Mouse (Mus musculus) limb, embryonic 15.5 days (tissue): Measurements from ENCODE around the gene Agbl4. TPM values are rescaled to one million over a fixed set of nuclear protein-coding genes. Genes with fewer than 3 reads are reported as not detected.

ENCODE experiments used
- ATAC-seq: fragments of 200-750 bp; cut with Nextera tagmentation; 2 replicates; pipeline ENCODE4 v1.8.0; 2017; ENCODE audit warnings: low read depth, moderate TSS enrichment; ENCODE audit not compliant: insufficient number of reproducible peaks, low FRiP score, low TSS enrichment
- H3K27ac ChIP-seq: fragments of 300-500 bp; sonication (generic); 2 replicates; pipeline ENCODE4 v1.5.1; 2015; ENCODE audit warnings: moderate library complexity, mild to moderate bottlenecking, inconsistent platforms
- H3K27me3 ChIP-seq: fragments of 300-500 bp; sonication (generic); 2 replicates; pipeline ENCODE4 v1.6.1; 2015; ENCODE audit warnings: inconsistent platforms
- H3K36me3 ChIP-seq: fragments of 300-500 bp; sonication (generic); 2 replicates; pipeline ENCODE4 v1.6.1; 2015; ENCODE audit warnings: inconsistent platforms
- H3K4me1 ChIP-seq: fragments of 300-500 bp; sonication (generic); 2 replicates; pipeline ENCODE4 v1.6.1; 2015; ENCODE audit warnings: inconsistent platforms
- H3K4me2 ChIP-seq: fragments of 300-500 bp; sonication (generic); 2 replicates; pipeline ENCODE4 v1.6.1; 2015; ENCODE audit warnings: mild to moderate bottlenecking, inconsistent platforms
- H3K4me3 ChIP-seq: fragments of 300-500 bp; sonication (generic); 2 replicates; pipeline ENCODE4 v1.5.1; 2015; ENCODE audit warnings: mild to moderate bottlenecking, inconsistent platforms
- H3K9ac ChIP-seq: fragments of 300-500 bp; sonication (generic); 2 replicates; pipeline ENCODE4 v1.6.1; 2015; ENCODE audit warnings: inconsistent platforms
- H3K9me3 ChIP-seq: fragments of 300-500 bp; sonication (generic); 2 replicates; pipeline ENCODE4 v1.6.1; 2016; ENCODE audit warnings: inconsistent platforms
- WGBS: fragments of 180-500 bp; shearing (Covaris S2); methylation state at CpG from one replicate; pipeline ENCODE4 v1.1.7; 2015; 5-methylcytosine and 5-hydroxymethylcytosine counted together
- polyA plus RNA-seq: library from polyadenylated mRNA; unstranded; fragments of >200 nt; fragmentation: Nextera tagmentation; extraction: Ambion mirVana; gene quantifications from 2 replicates; pipeline ENCODE4 v1.2.1, GENCODE M21; 2015

The Agbl4 gene
- polyA plus RNA-seq, 1 experiment from 2014 or later = 0.17 TPM

DNA sequence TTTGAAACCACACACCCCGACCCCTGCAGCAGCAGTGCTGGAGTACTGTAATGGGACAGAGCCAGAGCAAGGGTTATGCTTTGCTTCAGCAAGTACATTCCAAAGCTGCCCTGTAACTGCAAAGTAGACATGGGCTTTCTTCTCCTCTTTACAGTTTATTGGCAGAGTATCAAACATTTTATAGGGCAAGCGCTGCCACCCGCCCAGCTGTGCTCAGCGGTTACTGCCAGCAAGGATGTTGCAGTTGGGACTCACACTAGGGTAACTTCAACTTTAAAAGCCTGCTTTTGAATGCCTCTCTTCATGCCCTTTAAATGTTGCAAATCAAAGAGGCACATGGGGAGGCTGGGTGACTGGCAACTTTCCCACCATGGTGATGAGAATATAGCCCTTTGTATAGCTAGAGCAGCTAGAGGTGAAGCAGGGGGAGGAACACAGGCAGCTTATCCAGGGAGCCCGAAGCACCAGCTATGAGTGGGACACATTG, 1293.6 kb downstream of the Agbl4 start:
- peak overlapping the region; percentile 67 for H3K27ac ChIP-seq
- no peak overlapping the region for H3K4me3 ChIP-seq
- no peaks in the 10 kb centered on the region for H3K9me3 ChIP-seq
- peak; percentile 90 for ATAC-seq
- H3K9ac ChIP-seq = no peak overlapping the region
- H3K27me3 ChIP-seq = no peaks in the 10 kb centered on the region
- 33% methylated on average over 5 of the region's 5 CpGs for WGBS
- H3K4me2 ChIP-seq = no peak overlapping the region
- H3K4me1 ChIP-seq = peaks cover 20% of the 10 kb centered on the region
- H3K36me3 ChIP-seq = no peaks in the 10 kb centered on the region

DNA sequence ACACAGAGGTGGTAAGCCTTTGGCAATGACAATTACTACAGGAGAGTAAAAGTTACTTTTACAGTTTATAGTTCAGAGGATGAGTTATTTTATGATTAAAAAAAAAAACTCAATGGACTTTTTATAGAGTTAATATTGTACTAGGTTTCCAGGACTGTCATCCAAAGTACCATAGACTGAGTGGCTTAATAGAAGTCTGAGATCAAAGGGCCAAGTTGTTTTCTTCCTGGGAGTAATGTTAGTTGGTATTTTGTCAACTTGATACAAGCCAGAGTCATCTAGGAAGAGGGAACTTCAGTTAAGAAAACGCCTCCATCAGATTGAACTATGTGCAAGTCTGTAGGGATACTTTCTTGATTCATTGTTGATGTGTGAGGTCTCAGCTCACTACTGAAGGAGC, 1303.9 kb downstream of the Agbl4 start:
- no peaks in the 10 kb centered on the region for H3K27me3 ChIP-seq
- H3K4me1 ChIP-seq = peaks cover 2% of the 10 kb centered on the region; the same call in 1 of the 2 replicates
- H3K4me2 ChIP-seq = no peak overlapping the region
- ATAC-seq = no peak
- H3K9me3 ChIP-seq = no peaks in the 10 kb centered on the region
- WGBS = 60% methylated on average over 1 of the region's 1 CpGs
- H3K4me3 ChIP-seq = no peak overlapping the region
- no peaks in the 10 kb centered on the region for H3K36me3 ChIP-seq
- H3K9ac ChIP-seq = no peak overlapping the region
- H3K27ac ChIP-seq = no peak overlapping the region

DNA sequence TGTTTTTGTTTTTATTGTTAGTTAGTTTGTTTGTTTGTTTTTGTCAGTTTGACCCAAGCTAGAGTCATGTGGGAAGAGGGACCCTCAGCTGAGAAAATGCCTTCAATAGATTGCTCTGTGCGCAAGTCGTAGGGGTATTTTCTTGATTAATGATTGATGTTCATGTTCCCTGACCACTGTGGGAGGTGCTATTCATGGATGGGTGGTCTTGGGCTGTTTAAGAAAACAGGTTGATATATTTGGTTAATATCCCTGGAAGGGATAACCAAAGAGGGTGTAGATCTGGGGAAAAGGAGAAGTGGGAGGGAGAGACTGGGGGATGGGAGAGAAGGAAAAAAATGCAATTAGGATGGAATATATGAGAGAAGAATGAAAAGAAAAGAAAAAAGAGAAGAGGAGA, 1306.7 kb downstream of the Agbl4 start:
- no peak overlapping the region for H3K4me2 ChIP-seq
- 86% methylated on average over 2 of the region's 2 CpGs for WGBS
- H3K27me3 ChIP-seq = no peaks in the 10 kb centered on the region
- ATAC-seq = no peak
- H3K9me3 ChIP-seq = no peaks in the 10 kb centered on the region
- H3K9ac ChIP-seq = no peak overlapping the region
- H3K36me3 ChIP-seq = no peaks in the 10 kb centered on the region
- no peaks in the 10 kb centered on the region for H3K4me1 ChIP-seq
- no peak overlapping the region for H3K27ac ChIP-seq
- no peak overlapping the region for H3K4me3 ChIP-seq

DNA sequence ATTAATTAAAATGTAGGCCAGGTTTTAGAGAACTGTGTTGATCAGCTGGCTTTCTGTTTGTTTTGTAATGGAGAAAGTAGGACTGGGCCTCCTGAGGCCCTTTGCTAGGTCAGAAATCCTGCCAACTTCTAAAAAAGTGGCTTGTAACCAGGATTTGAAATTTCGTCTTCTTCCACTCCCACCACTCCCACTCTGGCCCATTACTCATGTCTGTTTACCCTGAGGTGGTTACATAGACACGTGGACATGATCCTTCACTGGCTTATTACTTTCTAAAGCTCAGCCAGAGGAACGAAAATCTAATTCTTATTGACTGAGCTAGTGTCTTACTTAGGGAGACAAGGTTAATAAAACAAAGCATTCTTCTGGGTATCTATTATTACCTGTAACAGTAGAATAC, 1307.5 kb downstream of the Agbl4 start:
- H3K27ac ChIP-seq = no peak overlapping the region
- no peak overlapping the region for H3K9ac ChIP-seq
- no peaks in the 10 kb centered on the region for H3K4me1 ChIP-seq
- no peaks in the 10 kb centered on the region for H3K36me3 ChIP-seq
- ATAC-seq = no peak
- H3K4me2 ChIP-seq = no peak overlapping the region
- H3K9me3 ChIP-seq = no peaks in the 10 kb centered on the region
- WGBS = 32% methylated on average over 3 of the region's 3 CpGs
- no peaks in the 10 kb centered on the region for H3K27me3 ChIP-seq
- H3K4me3 ChIP-seq = no peak overlapping the region

Other genes with a start within 250 kb of the Agbl4 start
- 1.7 and 1.9 TPM in 2 replicates for gene Elavl4, start 45.8 kb upstream of the Agbl4 start, polyA plus RNA-seq